Mouse (Mus musculus) spleen, adult 2 months (tissue): Measurements from ENCODE around the gene C1qb.

ENCODE experiments used
- CTCF ChIP-seq: fragments of 200-500 bp; IDR thresholded peaks from 2 replicates; pipeline ENCODE4 v1.5.1; 2011; ENCODE audit warnings: mild to moderate bottlenecking, inconsistent platforms; ENCODE audit not compliant: insufficient read depth, insufficient read length, insufficient replicate concordance; ENCODE audit errors: extremely low read depth
- POLR2A ChIP-seq: fragments of 200-500 bp; IDR thresholded peaks from 2 replicates; pipeline ENCODE4 v1.6.1; 2011; ENCODE audit warnings: low read depth, low read length, inconsistent platforms

DNA sequence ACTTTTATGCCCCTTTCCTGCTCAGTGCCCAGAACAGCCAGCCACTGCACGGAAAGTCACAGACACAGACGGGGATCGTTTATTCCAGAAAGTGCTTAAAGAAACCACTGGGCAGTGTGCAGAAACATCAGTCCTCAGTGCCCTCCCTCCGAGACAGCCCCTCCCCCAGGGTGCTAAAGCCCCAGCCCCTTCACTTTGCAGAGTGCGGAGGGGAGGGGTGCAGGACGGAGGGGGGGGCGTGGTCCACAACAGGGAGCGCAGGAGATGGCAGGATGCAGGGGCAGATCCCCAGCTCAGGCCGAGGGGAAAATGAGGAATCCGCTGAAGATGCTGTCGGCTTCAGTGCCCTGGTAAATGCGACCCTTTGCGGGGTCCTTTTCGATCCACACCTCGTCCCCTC lies 9.9 kb upstream of the C1qb start:
- TF ChIP-seq POLR2A (no peak), CTCF (no peak)
